Mouse (Mus musculus) C2C12 (cell line): ENCODE measurements around the gene Ina.

Experiments
- CEBPB ChIP-seq: IDR thresholded peaks from one replicate; pipeline ENCODE4 v1.6.1; 2011; ENCODE audit warnings: low read depth, mild to moderate bottlenecking, control low read depth, moderate library complexity
- CTCF ChIP-seq: IDR thresholded peaks from one replicate; pipeline ENCODE4 v1.5.1; 2011; ENCODE audit not compliant: control insufficient read depth, insufficient read depth, insufficient read length
- MAX ChIP-seq: IDR thresholded peaks from one replicate; pipeline ENCODE4 v1.6.1; 2011; ENCODE audit warnings: mild to moderate bottlenecking, control low read depth
- MYOD1 ChIP-seq: IDR thresholded peaks from one replicate; pipeline ENCODE4 v1.6.1; 2011; ENCODE audit warnings: low read depth; ENCODE audit not compliant: control insufficient read depth, insufficient read length
- USF1 ChIP-seq: IDR thresholded peaks from one replicate; pipeline ENCODE4 v1.6.1; 2011; ENCODE audit warnings: low read depth, mild to moderate bottlenecking, control low read depth, moderate library complexity

GRCm38 (mm10) chr19:46996095-46996494, 18.4 kb upstream of the Ina start:
- TF ChIP-seq CTCF = no peak
- TF ChIP-seq MYOD1 = no peak
- no peak for TF ChIP-seq CEBPB
- TF ChIP-seq USF1 = no peak
- no peak for TF ChIP-seq MAX
